Mouse (Mus musculus): ENCODE measurements around the gene Il17rb. TPM values are rescaled to one million over a fixed set of nuclear protein-coding genes. Genes with fewer than 3 reads are reported as not detected.
A peak's percentile ranks its signal among the peaks of the same experiment; 100 is the strongest.

The Il17rb gene
- polyA plus RNA-seq, 1 experiment from 2014 or later = 0.40 TPM

DNA sequence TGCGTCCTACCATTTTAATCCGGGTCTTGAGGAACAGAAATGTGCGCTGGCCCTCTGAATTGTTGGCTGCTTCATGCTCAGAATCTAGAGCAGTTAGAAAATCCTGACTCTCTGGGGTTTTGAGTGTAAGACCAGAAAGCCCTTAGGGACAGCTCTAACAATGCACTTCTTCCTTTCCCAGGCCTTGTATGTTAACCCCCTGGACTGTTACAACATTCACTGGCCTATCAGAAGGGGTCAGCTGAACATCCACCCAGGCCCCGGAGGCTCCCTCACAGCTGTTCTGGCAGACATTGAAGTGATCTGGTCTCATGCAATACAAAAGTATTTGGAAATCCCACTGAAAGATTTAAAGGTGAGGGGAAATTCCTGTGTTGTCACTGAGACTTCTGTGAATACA lies 22.6 kb downstream of the Il17rb start:
- H3K9ac ChIP-seq (replicated peaks) = no peak overlapping the region
- WGBS = 97% methylated on average over 4 of the region's 4 CpGs

DNA sequence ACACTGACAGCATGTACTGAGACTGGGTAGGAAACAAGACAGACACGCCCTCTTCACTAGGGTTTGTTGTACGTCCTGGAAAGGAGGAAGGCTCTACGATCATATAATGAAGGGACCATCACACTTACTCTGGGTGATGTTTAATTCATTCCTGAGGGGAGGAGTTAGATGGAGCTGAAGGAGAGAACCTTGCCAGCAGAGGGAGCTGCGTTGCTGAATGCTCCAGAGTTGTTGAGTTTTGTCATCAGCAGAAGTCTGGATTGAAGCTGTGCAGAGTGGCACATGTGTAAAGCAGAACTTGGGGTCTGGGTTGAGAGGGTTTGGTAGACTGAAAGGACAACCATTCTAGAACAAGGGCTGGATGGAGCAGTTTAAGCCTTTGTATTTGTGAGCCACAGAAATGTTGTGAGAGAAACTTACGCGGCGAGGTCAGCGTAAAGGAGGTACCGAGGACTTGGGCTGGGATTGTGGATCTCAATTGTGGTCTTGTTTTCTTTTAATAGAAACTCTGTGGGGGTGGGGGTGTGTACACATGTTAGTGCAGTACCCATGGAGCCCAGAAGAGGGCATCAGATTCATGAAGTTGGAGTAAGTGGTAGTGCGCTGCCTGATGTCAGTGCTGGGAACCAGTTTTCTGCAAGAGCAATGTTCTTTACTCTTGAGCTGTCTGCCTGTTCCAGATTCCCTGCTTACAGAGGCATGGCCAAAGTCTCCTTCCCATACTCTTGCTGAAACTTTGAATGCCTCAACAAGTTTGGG lies 28.1 kb downstream of the Il17rb start:
- Histone ChIP-seq H3K4me2 (no peak overlapping the region), H3K4me1 (replicated peaks) (peaks cover 10% of the 10 kb centered on the region), H3K27me3 (no peaks in the 10 kb centered on the region), H3K4me3 (replicated peaks) (no peak overlapping the region), H3K27ac (no peak overlapping the region), H3K9ac (replicated peaks) (no peak overlapping the region), H3K36me3 (peaks cover 69% of the 10 kb centered on the region), H3K9me3 (0 out of 2 replicates have a peak, but pooled peaks cover 6% of the 10 kb centered on the region)
- 96% methylated on average over 10 of the region's 10 CpGs for WGBS
- no peak for ATAC-seq (ENCODE audit: insufficient number of reproducible peaks, insufficient read depth, low FRiP score, low TSS enrichment, low read depth)

More for the DNA sequence above, 22.6 kb downstream of the Il17rb start:
- Histone ChIP-seq H3K9me3 (no peaks in the 10 kb centered on the region), H3K36me3 (peaks cover 100% of the 10 kb centered on the region), H3K4me2 (no peak overlapping the region), H3K4me1 (replicated peaks) (no peaks in the 10 kb centered on the region), H3K27me3 (no peaks in the 10 kb centered on the region), H3K27ac (no peak overlapping the region), H3K4me3 (replicated peaks) (no peak overlapping the region)
- ATAC-seq (ENCODE audit: insufficient number of reproducible peaks, insufficient read depth, low FRiP score, low TSS enrichment, low read depth) = no peak

DNA sequence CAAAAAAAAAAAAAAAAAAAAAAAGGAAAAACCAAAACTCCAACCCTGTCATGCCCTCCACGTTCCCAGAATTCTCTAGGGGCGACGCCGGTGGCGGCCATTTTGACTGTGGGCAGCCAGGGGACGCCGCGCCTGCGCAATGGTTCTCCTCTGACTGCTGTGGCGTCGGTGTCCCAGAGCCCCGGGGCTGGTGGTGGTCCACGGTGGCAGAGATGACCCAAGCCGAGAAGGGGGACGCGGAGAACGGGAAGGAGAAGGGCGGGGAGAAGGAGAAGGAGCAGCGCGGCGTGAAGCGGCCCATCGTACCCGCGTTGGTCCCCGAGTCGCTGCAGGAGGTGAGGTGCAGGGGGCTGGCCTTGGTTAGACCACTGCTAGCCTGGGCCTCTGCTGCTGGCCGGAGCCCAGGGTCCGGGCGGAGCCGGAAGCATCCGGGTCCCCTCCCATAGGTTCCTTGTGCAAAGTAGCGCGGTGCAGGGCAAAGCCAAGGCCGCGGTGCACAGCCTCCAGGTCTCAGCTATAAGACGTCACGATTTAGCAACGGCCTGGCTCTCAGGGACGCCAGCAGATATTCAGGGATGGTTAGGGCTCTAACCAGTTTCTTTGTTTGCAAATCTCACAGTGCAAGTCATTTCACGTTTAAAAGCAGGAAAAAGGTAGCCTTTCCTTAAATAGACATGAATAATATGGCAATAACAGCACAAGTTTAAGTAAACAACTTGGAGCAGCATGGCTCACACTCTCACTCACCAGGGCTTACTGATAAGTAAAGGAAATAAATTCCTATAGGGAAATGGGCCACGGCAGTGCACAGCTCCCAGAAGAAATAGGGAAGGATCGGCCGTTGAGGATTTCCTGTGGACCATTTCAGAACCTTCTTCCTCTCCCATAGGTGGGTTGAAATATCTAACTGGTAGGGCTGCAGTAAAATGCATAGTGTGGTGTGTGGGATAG lies 30.2 kb downstream of the Il17rb start, which contains the start of gene Actr8:
Gene Actr8, plus strand, starts transcription at position 84 of the 951 bp plus-strand sequence.
- ATAC-seq (ENCODE audit: insufficient number of reproducible peaks, insufficient read depth, low FRiP score, low TSS enrichment, low read depth) = peak; percentile 97
- Histone ChIP-seq H3K4me3 (replicated peaks) (peak within 1 kb of the TSS; percentile 74), H3K27me3 (no peaks in the 10 kb centered on the region), H3K36me3 (peaks cover 68% of the 10 kb centered on the region), H3K4me1 (replicated peaks) (peaks cover 10% of the 10 kb centered on the region), H3K4me2 (peak within 1 kb of the TSS; percentile 82), H3K9me3 (0 out of 2 replicates have a peak, but pooled peaks cover 6% of the 10 kb centered on the region), H3K9ac (replicated peaks) (peak within 1 kb of the TSS; percentile 78), H3K27ac (peak within 1 kb of the TSS; percentile 93)
- 2% methylated on average over 44 of the region's 44 CpGs for WGBS

DNA sequence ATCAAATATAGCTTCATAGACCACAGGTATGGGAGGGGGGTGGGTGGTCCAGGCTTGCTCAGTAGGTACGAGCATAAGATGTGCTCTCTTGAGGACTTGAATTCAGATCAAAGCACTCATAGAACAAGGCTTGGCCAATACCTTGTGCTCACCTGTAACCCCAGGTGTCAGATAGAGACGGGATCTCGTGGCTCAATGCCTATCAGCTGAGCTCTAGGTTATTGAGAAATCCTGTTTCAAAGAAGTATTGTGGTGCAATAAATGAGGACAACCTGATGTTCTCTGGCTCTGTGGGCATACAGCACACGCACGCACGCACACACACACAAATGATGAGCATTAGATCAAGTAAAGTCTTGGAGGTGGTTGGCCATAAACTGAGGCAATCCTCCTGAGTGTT lies 31.8 kb downstream of the Il17rb start:
- H3K4me1 ChIP-seq (replicated peaks) = peaks cover 10% of the 10 kb centered on the region
- H3K27me3 ChIP-seq = no peaks in the 10 kb centered on the region
- H3K27ac ChIP-seq = no peak overlapping the region
- H3K36me3 ChIP-seq = peaks cover 68% of the 10 kb centered on the region
- WGBS = 94% methylated on average over 6 of the region's 6 CpGs
- no peak overlapping the region for H3K4me3 ChIP-seq (replicated peaks)
- H3K9me3 ChIP-seq = 0 out of 2 replicates have a peak, but pooled peaks cover 6% of the 10 kb centered on the region
- no peak overlapping the region for H3K9ac ChIP-seq (replicated peaks)
- no peak for ATAC-seq (ENCODE audit: insufficient number of reproducible peaks, insufficient read depth, low FRiP score, low TSS enrichment, low read depth)
- no peak overlapping the region for H3K4me2 ChIP-seq

DNA sequence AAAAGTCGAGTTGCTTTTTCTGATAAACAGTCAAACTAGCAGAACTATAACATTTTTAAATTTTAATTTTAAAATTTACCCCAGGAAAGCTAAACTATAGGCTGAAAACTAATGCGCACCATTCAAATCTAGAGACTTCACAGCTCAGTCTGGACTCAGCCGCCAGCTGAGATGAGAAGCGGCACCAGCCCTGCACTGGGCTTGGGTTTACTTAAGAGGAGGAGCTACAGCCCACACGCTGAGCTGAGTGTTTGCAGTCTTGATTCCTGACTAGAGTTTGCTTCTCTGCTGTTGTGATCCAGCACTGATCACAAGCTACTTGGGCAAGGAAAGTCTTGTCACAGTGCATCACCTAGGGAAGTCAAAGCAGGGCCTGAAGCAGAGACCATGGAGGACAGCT lies 36.7 kb downstream of the Il17rb start:
- Histone ChIP-seq H3K27ac (no peak overlapping the region), H3K27me3 (no peaks in the 10 kb centered on the region), H3K4me2 (no peak overlapping the region), H3K4me3 (replicated peaks) (no peak overlapping the region), H3K9me3 (no peaks in the 10 kb centered on the region), H3K4me1 (replicated peaks) (peaks cover 16% of the 10 kb centered on the region), H3K9ac (replicated peaks) (no peak overlapping the region), H3K36me3 (peaks cover 63% of the 10 kb centered on the region)
- WGBS = 91% methylated on average over 5 of the region's 5 CpGs
- ATAC-seq (ENCODE audit: insufficient number of reproducible peaks, insufficient read depth, low FRiP score, low TSS enrichment, low read depth) = no peak

DNA sequence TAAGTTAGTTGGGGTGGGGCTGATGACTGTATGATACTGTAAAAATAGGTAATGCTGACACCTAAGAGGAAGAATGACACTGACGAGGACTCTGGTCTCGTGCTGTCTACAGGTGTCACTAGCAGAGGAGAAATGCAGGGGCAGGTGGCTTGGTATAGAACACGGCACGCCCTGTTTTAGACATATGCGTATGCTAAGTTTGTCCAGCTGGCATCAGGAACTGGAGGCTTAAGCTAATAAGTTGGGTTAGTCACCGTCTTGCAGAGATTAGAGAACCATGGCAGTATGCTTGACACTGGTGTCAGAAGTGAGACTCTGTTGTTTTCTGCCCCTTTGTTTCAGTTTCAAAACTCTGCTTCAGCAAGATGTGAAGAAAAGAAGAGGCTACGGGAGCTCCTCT lies 37.2 kb downstream of the Il17rb start:
- no peaks in the 10 kb centered on the region for H3K27me3 ChIP-seq
- no peak overlapping the region for H3K4me2 ChIP-seq
- H3K36me3 ChIP-seq = peaks cover 62% of the 10 kb centered on the region
- H3K4me1 ChIP-seq (replicated peaks) = peaks cover 16% of the 10 kb centered on the region
- WGBS = 91% methylated on average over 7 of the region's 7 CpGs
- no peak overlapping the region for H3K27ac ChIP-seq
- ATAC-seq (ENCODE audit: insufficient number of reproducible peaks, insufficient read depth, low FRiP score, low TSS enrichment, low read depth) = no peak
- no peak overlapping the region for H3K4me3 ChIP-seq (replicated peaks)
- H3K9ac ChIP-seq (replicated peaks) = no peak overlapping the region
- no peaks in the 10 kb centered on the region for H3K9me3 ChIP-seq

DNA sequence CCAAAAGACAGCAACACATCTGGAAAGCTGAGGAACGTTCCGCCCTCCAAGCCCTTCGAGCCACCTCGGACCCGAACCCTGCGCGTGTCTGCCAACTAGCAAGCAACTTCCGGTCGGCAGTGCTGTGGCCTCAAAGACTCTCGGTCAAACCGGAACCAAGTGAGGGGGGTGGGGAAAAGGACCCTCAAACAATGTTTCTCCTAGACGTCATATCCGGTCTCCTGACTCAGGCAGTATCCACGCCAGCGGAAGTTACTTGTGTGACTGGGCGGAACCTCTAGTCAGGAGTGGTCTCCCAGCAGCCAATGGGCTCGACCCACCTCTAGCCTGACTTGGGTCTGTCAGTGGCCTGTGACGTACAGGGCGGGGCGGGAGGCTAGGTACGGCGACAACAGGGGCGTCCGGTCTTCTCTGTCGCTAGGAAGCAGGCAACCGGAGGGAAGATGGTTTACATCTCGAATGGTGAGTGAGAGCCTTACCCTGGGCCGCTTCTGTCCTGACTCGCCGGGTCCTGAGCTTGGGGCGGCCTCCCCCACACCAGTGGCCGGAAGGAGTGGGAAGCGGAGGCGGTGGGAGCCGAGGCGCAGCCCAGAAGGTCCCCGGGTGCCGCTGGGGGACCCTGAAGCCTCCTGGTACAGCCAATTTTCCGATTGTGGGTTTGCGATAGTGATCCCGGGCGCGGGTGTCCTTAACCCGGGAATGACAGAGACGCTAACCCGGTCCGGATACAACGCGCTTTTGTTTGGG lies 40.4 kb downstream of the Il17rb start, which contains the start of gene Selenok:
Gene Selenok, plus strand, starts transcription at position 234 of the 747 bp plus-strand sequence.
- peak; percentile 100 for ATAC-seq (ENCODE audit: insufficient number of reproducible peaks, insufficient read depth, low FRiP score, low TSS enrichment, low read depth)
- peak within 1 kb of the TSS; percentile 85 for H3K9ac ChIP-seq (replicated peaks)
- H3K36me3 ChIP-seq = peaks cover 31% of the 10 kb centered on the region
- H3K4me2 ChIP-seq = peak within 1 kb of the TSS; percentile 65
- H3K4me1 ChIP-seq (replicated peaks) = peaks cover 16% of the 10 kb centered on the region
- H3K9me3 ChIP-seq = no peaks in the 10 kb centered on the region
- under 1% methylated on average over 49 of the region's 49 CpGs for WGBS
- no peaks in the 10 kb centered on the region for H3K27me3 ChIP-seq
- H3K4me3 ChIP-seq (replicated peaks) = peak within 1 kb of the TSS; percentile 85
- peak within 1 kb of the TSS; percentile 76 for H3K27ac ChIP-seq

DNA sequence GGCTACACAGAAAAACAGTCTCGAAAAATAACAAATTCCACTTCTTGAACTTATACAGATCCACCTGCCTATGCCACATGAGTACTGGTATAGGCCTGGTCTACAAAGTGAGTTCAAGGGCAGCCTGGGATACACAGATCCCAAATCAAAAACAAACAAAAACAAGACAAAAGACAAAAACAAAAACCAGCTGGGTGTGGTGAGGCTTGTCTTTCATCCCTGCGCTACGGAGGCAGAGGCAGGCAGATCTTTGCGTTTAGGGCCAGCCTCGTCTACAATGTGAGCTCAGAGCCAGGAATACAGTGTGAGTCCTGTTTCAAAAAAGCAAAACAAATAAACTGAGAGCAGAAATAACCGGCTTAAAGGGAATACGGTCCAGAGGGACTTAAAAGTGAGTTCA lies 41.1 kb downstream of the Il17rb start:
- peaks cover 16% of the 10 kb centered on the region for H3K4me1 ChIP-seq (replicated peaks)
- H3K9ac ChIP-seq (replicated peaks) = peak overlapping the region; percentile 47
- peak overlapping the region; percentile 72; the same call in 1 of the 2 replicates for H3K27ac ChIP-seq
- 64% methylated on average over 7 of the region's 7 CpGs for WGBS
- no peak for ATAC-seq (ENCODE audit: insufficient number of reproducible peaks, insufficient read depth, low FRiP score, low TSS enrichment, low read depth)
- H3K4me2 ChIP-seq = peak overlapping the region; percentile 59
- no peaks in the 10 kb centered on the region for H3K27me3 ChIP-seq
- peaks cover 2% of the 10 kb centered on the region; the same call in 1 of the 2 replicates for H3K9me3 ChIP-seq
- H3K36me3 ChIP-seq = peaks cover 25% of the 10 kb centered on the region
- H3K4me3 ChIP-seq (replicated peaks) = peak overlapping the region; percentile 85

DNA sequence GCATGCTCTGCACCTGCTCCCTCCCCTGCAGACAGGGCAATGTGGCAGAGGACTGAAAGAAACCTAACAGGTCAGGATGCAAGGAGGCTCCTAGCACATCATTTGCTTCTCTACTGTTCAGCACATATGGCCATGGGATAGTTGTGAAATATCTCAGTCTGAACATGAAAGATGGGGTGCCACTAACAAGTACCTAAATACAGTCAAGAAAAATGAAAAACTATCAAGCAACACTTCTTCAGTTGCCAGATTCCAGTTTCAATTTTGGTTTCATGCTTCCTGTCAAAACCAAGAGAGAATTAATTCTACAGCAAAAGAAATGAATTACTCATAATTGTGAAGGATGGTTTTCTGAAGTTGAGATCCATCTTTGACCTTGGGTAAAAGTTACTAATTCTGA lies 51.3 kb downstream of the Il17rb start:
- H3K4me1 ChIP-seq (replicated peaks) = no peaks in the 10 kb centered on the region
- peaks cover under 1% of the 10 kb centered on the region; the same call in 1 of the 2 replicates for H3K9me3 ChIP-seq
- no peak overlapping the region for H3K9ac ChIP-seq (replicated peaks)
- no peak overlapping the region for H3K4me2 ChIP-seq
- no peak overlapping the region for H3K4me3 ChIP-seq (replicated peaks)
- H3K27ac ChIP-seq = no peak overlapping the region
- no peaks in the 10 kb centered on the region for H3K36me3 ChIP-seq
- ATAC-seq (ENCODE audit: insufficient number of reproducible peaks, insufficient read depth, low FRiP score, low TSS enrichment, low read depth) = no peak
- no peaks in the 10 kb centered on the region; the same call in 1 of the 2 replicates for H3K27me3 ChIP-seq

DNA sequence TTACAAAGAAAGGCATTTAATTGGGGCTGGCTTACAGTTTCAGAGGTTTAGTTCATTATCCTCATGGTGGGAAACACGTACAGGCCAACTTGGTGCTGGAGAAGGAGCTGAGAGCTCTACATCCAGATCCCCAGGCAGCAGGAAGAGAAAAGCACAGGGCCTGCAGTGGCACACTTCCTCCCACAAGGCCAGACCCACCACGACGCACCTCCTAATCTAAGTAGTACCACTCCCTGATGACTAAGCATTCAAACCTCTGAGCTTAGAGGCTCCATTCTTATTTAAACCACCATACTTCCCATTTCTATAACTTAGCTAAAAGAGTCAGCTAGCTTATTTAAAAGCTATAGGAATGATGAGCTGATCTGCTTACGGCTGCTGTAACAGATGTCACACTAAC lies 57.9 kb downstream of the Il17rb start:
- Histone ChIP-seq H3K4me2 (no peak overlapping the region), H3K27ac (no peak overlapping the region), H3K36me3 (no peaks in the 10 kb centered on the region), H3K9ac (replicated peaks) (no peak overlapping the region), H3K4me1 (replicated peaks) (no peaks in the 10 kb centered on the region), H3K9me3 (no peaks in the 10 kb centered on the region), H3K27me3 (no peaks in the 10 kb centered on the region), H3K4me3 (replicated peaks) (no peak overlapping the region)
- no peak for ATAC-seq (ENCODE audit: insufficient number of reproducible peaks, insufficient read depth, low FRiP score, low TSS enrichment, low read depth)
- WGBS = 85% methylated on average over 4 of the region's 4 CpGs

Measured in limb, embryonic 12.5 days (tissue).